Mouse (Mus musculus) midbrain, embryonic 16.5 days (tissue): ENCODE measurements around the gene Gm10570. TPM values are rescaled to one million over a fixed set of nuclear protein-coding genes. Genes with fewer than 3 reads are reported as not detected.
A peak's percentile ranks its signal among the peaks of the same experiment; 100 is the strongest.

ENCODE experiments used
- ATAC-seq: fragments of 200-750 bp; cut with Nextera tagmentation; 2 replicates; pipeline ENCODE4 v1.8.0; 2017; ENCODE audit warnings: moderate TSS enrichment
- H3K27ac ChIP-seq: fragments of 300-500 bp; sonication (generic); 2 replicates; pipeline ENCODE4 v1.5.1; 2014; ENCODE audit warnings: mild to moderate bottlenecking, low read length, mixed read lengths
- H3K27me3 ChIP-seq: fragments of 300-500 bp; sonication (generic); 2 replicates; pipeline ENCODE4 v1.6.1; 2014; ENCODE audit warnings: low read depth, low read length, mixed read lengths; ENCODE audit not compliant: control insufficient read depth, insufficient read depth
- H3K36me3 ChIP-seq: fragments of 300-500 bp; sonication (generic); 2 replicates; pipeline ENCODE4 v1.6.1; 2014; ENCODE audit warnings: mild to moderate bottlenecking, low read length, moderate library complexity, mixed read lengths; ENCODE audit not compliant: control insufficient read depth, insufficient read depth
- H3K4me1 ChIP-seq: fragments of 300-500 bp; sonication (generic); 2 replicates; pipeline ENCODE4 v1.6.1; 2014; ENCODE audit warnings: mild to moderate bottlenecking, low read length, mixed read lengths; ENCODE audit not compliant: control insufficient read depth, insufficient read depth
- H3K4me2 ChIP-seq: fragments of 300-500 bp; sonication (generic); 2 replicates; pipeline ENCODE4 v1.6.1; 2014; ENCODE audit warnings: mild to moderate bottlenecking, low read length, mixed read lengths
- H3K4me3 ChIP-seq: fragments of 300-500 bp; sonication (generic); 2 replicates; pipeline ENCODE4 v1.5.1; 2014; ENCODE audit warnings: low read depth, mild to moderate bottlenecking, low read length, moderate library complexity, mixed read lengths
- H3K9ac ChIP-seq: fragments of 300-500 bp; sonication (generic); 2 replicates; pipeline ENCODE4 v1.6.1; 2014; ENCODE audit warnings: low read depth, low read length, mixed read lengths
- H3K9me3 ChIP-seq: fragments of 300-500 bp; sonication (generic); replicated peaks from 2 replicates; pipeline ENCODE4 v1.6.1; 2014; ENCODE audit warnings: mild to moderate bottlenecking, low read length, mixed read lengths; ENCODE audit not compliant: control insufficient read depth, poor library complexity, severe bottlenecking
- WGBS: fragments of 180-500 bp; shearing (Covaris S2); extraction: QIAGEN DNeasy Blood & Tissue Kit; methylation state at CpG from one replicate; pipeline ENCODE4 v1.1.7; 2014; 5-methylcytosine and 5-hydroxymethylcytosine counted together
- polyA plus RNA-seq: library from polyadenylated mRNA; unstranded; fragments of >200 nt; fragmentation: Nextera tagmentation; extraction: Ambion mirVana; gene quantifications from 2 replicates; pipeline ENCODE4 v1.2.1, GENCODE M21; 2015

Gene Gm10570
- polyA plus RNA-seq, 1 experiment from 2014 or later: 1.1 TPM

DNA sequence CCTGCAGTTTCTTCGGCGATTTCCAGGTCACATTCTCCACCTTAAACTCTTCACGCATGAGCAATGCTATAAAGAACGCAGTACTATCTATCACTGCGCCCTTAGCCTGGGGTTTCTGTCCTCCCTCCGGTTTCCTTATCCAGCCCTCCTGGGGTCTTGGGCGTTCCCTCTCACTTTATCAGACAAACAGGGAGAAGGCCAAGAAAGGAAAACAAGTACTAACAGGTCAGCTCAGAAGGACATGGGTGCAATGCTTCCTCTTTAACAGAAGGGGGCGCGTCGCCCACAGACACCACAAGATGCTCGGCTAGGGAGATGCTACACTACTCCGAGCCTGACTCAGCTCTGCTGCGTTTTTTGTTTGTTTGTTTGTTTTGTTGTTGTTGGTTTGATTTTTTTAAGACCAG lies 11.3 kb downstream of the Gm10570 start:
- no peak overlapping the region for H3K4me2 ChIP-seq
- H3K4me3 ChIP-seq: no peak overlapping the region
- H3K27ac ChIP-seq: no peak overlapping the region
- ATAC-seq: no peak
- no peaks in the 10 kb centered on the region for H3K9me3 ChIP-seq
- H3K4me1 ChIP-seq: no peaks in the 10 kb centered on the region
- H3K36me3 ChIP-seq: no peaks in the 10 kb centered on the region
- H3K27me3 ChIP-seq: no peaks in the 10 kb centered on the region
- WGBS: 26% methylated on average over 13 of the region's 13 CpGs
- H3K9ac ChIP-seq: no peak overlapping the region

GRCm38 (mm10) chr4:130296243-130296965 lies 12.1 kb downstream of the Gm10570 start:
- H3K4me2 ChIP-seq: no peak overlapping the region
- no peak for ATAC-seq

DNA sequence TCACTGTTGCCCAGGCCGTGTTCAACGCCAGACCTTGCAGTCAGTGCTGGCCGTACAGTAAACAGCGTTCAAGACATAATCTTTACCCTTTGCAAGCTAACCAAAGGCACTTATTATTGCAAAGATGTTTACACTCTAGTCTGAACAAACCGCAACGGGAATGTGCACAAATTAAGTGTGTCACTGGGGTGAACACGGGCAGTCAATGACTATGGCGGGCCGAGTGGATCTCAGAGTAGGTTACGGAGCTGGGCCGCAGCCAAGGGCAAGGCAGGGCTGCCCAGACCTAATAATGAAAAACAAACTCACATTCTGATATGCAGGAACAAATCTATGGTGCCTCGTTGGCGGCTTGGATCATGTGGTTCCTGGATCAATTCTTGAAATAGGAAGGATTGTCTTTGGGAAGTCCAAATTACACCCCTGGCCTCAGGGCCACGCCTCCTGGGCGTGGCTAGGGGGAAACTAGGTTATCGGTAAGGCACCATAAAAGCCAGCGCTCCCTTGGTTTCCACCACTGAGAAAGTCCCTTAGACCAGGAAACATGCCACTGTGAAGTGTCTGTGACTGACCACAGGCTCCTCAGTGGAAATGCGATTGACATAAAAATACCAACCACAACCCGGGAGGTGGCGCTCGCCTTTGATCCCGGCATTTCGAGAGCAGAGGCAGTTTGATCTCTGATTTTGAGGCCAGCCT lies 13.3 kb downstream of the Gm10570 start:
- no peaks in the 10 kb centered on the region for H3K4me1 ChIP-seq
- 55% methylated on average over 23 of the region's 23 CpGs for WGBS
- H3K9ac ChIP-seq: no peak overlapping the region

More at GRCm38 (mm10) chr4:130296243-130296965, 12.1 kb downstream of the Gm10570 start:
- Histone ChIP-seq H3K27me3 (no peaks in the 10 kb centered on the region), H3K36me3 (no peaks in the 10 kb centered on the region), H3K4me3 (no peak overlapping the region), H3K9ac (no peak overlapping the region), H3K4me1 (no peaks in the 10 kb centered on the region), H3K9me3 (no peaks in the 10 kb centered on the region), H3K27ac (no peak overlapping the region)
- 82% methylated on average over 13 of the region's 13 CpGs for WGBS

GRCm38 (mm10) chr4:130294513-130294912 lies 14.0 kb downstream of the Gm10570 start:
- no peaks in the 10 kb centered on the region for H3K27me3 ChIP-seq
- H3K27ac ChIP-seq: no peak overlapping the region
- no peaks in the 10 kb centered on the region for H3K36me3 ChIP-seq
- no peak overlapping the region for H3K9ac ChIP-seq
- H3K4me3 ChIP-seq: no peak overlapping the region
- H3K4me2 ChIP-seq: no peak overlapping the region
- WGBS: 78% methylated on average over 8 of the region's 8 CpGs
- no peaks in the 10 kb centered on the region for H3K4me1 ChIP-seq
- H3K9me3 ChIP-seq: no peaks in the 10 kb centered on the region
- ATAC-seq: no peak

More for the DNA sequence above, 13.3 kb downstream of the Gm10570 start:
- Histone ChIP-seq H3K27me3 (no peaks in the 10 kb centered on the region), H3K36me3 (no peaks in the 10 kb centered on the region), H3K4me2 (no peak overlapping the region), H3K4me3 (no peak overlapping the region), H3K9me3 (no peaks in the 10 kb centered on the region), H3K27ac (no peak overlapping the region)
- ATAC-seq: no peak

DNA sequence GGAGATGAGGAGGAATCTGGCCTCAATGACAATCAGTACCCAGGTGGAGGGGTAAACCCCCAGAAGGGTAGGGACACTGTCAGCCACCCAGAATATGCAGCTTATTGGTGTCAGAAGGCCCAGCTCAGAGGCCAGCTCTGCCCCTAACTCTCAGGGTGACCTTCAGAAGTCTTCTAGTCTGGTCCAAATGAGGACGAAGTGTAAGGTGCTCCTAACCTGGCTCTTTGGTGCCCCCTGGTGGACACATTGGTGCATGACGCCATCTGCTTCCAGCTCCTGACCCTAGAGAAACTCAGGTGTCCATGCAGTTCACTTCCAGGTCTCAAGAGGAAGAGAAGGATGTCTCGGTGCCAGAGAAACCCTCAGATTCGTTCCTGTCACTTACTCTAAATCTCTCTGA lies 16.2 kb downstream of the Gm10570 start:
- peak; percentile 60; the same call in 1 of the 2 replicates for ATAC-seq
- no peaks in the 10 kb centered on the region for H3K27me3 ChIP-seq
- no peak overlapping the region for H3K4me3 ChIP-seq
- no peaks in the 10 kb centered on the region for H3K36me3 ChIP-seq
- H3K4me1 ChIP-seq: no peaks in the 10 kb centered on the region
- H3K9ac ChIP-seq: no peak overlapping the region
- no peak overlapping the region for H3K27ac ChIP-seq
- 5% methylated on average over 4 of the region's 4 CpGs for WGBS
- H3K9me3 ChIP-seq: no peaks in the 10 kb centered on the region
- H3K4me2 ChIP-seq: no peak overlapping the region

- no peak for ATAC-seq
- Histone ChIP-seq H3K4me1 (no peaks in the 10 kb centered on the region), H3K36me3 (no peaks in the 10 kb centered on the region), H3K9ac (no peak overlapping the region), H3K4me2 (no peak overlapping the region), H3K4me3 (no peak overlapping the region), H3K27ac (no peak overlapping the region), H3K27me3 (no peaks in the 10 kb centered on the region), H3K9me3 (no peaks in the 10 kb centered on the region)
- 81% methylated on average over 3 of the region's 3 CpGs for WGBS
Observed at GRCm38 (mm10) chr4:130289824-130290223, 18.6 kb downstream of the Gm10570 start.

- Histone ChIP-seq H3K4me3 (no peak overlapping the region), H3K9me3 (no peaks in the 10 kb centered on the region), H3K9ac (no peak overlapping the region), H3K4me1 (no peaks in the 10 kb centered on the region), H3K36me3 (no peaks in the 10 kb centered on the region), H3K4me2 (no peak overlapping the region), H3K27me3 (no peaks in the 10 kb centered on the region), H3K27ac (no peak overlapping the region)
- WGBS: 60% methylated on average over 3 of the region's 3 CpGs
- no peak for ATAC-seq
Observed at GRCm38 (mm10) chr4:130286531-130286930, 21.9 kb downstream of the Gm10570 start.

GRCm38 (mm10) chr4:130283826-130284225 lies 24.6 kb downstream of the Gm10570 start:
- Histone ChIP-seq H3K4me1 (no peaks in the 10 kb centered on the region), H3K9me3 (no peaks in the 10 kb centered on the region), H3K9ac (no peak overlapping the region), H3K27me3 (no peaks in the 10 kb centered on the region), H3K36me3 (no peaks in the 10 kb centered on the region), H3K4me2 (no peak overlapping the region), H3K27ac (no peak overlapping the region), H3K4me3 (no peak overlapping the region)
- no peak for ATAC-seq
- 83% methylated on average over 9 of the region's 9 CpGs for WGBS

GRCm38 (mm10) chr4:130282856-130283255 lies 25.6 kb downstream of the Gm10570 start:
- H3K36me3 ChIP-seq: no peaks in the 10 kb centered on the region
- 80% methylated on average over 5 of the region's 5 CpGs for WGBS
- no peak overlapping the region for H3K4me2 ChIP-seq
- H3K4me1 ChIP-seq: no peaks in the 10 kb centered on the region
- H3K9me3 ChIP-seq: no peaks in the 10 kb centered on the region
- ATAC-seq: no peak
- no peak overlapping the region for H3K9ac ChIP-seq
- H3K27ac ChIP-seq: no peak overlapping the region
- no peaks in the 10 kb centered on the region for H3K27me3 ChIP-seq
- H3K4me3 ChIP-seq: no peak overlapping the region
